Comparison of ENCODE assay signal across 8 mouse cellular contexts in genomic region chr1:167350597-167351415, GRCm38 (mm10). TPM values are rescaled to one million over a fixed set of nuclear protein-coding genes. Genes with fewer than 3 reads are reported as not detected.
DNase-seq lines count a peak whose midpoint lies in the region; ATAC-seq lines count a peak whose summit lies in the region.

No protein-coding gene starts in this region.

- peak overlapping the region; percentile 85; the same call in 1 of the 2 replicates for H3K27ac ChIP-seq in kidney, embryonic 15.5 days
- peak overlapping the region; percentile 88 for H3K27ac ChIP-seq in hindbrain, embryonic 15.5 days (replicated peaks)
- peak overlapping the region; percentile 88; the same call in 1 of the 2 replicates for H3K27ac ChIP-seq in midbrain, embryonic 16.5 days (ENCODE audit: low read length)

- H3K9me3 ChIP-seq in kidney, embryonic 15.5 days (replicated peaks), result no peaks in the 10 kb centered on the region
- H3K9me3 ChIP-seq in hindbrain, embryonic 15.5 days, result no peaks in the 10 kb centered on the region
- H3K9me3 ChIP-seq in midbrain, embryonic 16.5 days (replicated peaks; ENCODE audit: control insufficient read depth, low read length, poor library complexity, severe bottlenecking), result no peaks in the 10 kb centered on the region

- H3K4me2 ChIP-seq in kidney, embryonic 15.5 days, result peak overlapping the region; percentile 88
- H3K4me2 ChIP-seq in hindbrain, embryonic 15.5 days, result peak overlapping the region; percentile 69
- peak overlapping the region; percentile 80 for H3K4me2 ChIP-seq in midbrain, embryonic 16.5 days (ENCODE audit: low read length)

- WGBS in kidney, embryonic 15.5 days, result 31% methylated on average over 13 of the region's 13 CpGs
- WGBS in hindbrain, embryonic 15.5 days, result 31% methylated on average over 13 of the region's 13 CpGs
- WGBS in midbrain, embryonic 16.5 days, result 32% methylated on average over 13 of the region's 13 CpGs

- peak overlapping the region; percentile 70 for H3K4me3 ChIP-seq in kidney, embryonic 15.5 days (replicated peaks)
- H3K4me3 ChIP-seq in hindbrain, embryonic 15.5 days, result peak overlapping the region; percentile 67
- H3K4me3 ChIP-seq in midbrain, embryonic 16.5 days (ENCODE audit: low read depth, low read length), result peak overlapping the region; percentile 58

- peaks cover 23% of the 10 kb centered on the region for H3K36me3 ChIP-seq in kidney, embryonic 15.5 days
- peaks cover 4% of the 10 kb centered on the region for H3K36me3 ChIP-seq in hindbrain, embryonic 15.5 days
- H3K36me3 ChIP-seq in midbrain, embryonic 16.5 days (ENCODE audit: control insufficient read depth, insufficient read depth, low read length), result peaks cover 10% of the 10 kb centered on the region

- H3K27me3 ChIP-seq in kidney, embryonic 15.5 days, result no peaks in the 10 kb centered on the region
- H3K27me3 ChIP-seq in hindbrain, embryonic 15.5 days, result no peaks in the 10 kb centered on the region
- no peaks in the 10 kb centered on the region for H3K27me3 ChIP-seq in midbrain, embryonic 16.5 days (ENCODE audit: control insufficient read depth, insufficient read depth, low read depth, low read length)

- H3K4me1 ChIP-seq in kidney, embryonic 15.5 days, result peaks cover 9% of the 10 kb centered on the region
- H3K4me1 ChIP-seq in hindbrain, embryonic 15.5 days (replicated peaks), result peaks cover 9% of the 10 kb centered on the region; the same call in 1 of the 2 replicates
- peaks cover 5% of the 10 kb centered on the region; the same call in 1 of the 2 replicates for H3K4me1 ChIP-seq in midbrain, embryonic 16.5 days (ENCODE audit: control insufficient read depth, insufficient read depth, low read length)

- peak overlapping the region; percentile 67 for H3K9ac ChIP-seq in kidney, embryonic 15.5 days
- H3K9ac ChIP-seq in hindbrain, embryonic 15.5 days, result peak overlapping the region; percentile 76
- peak overlapping the region; percentile 90 for H3K9ac ChIP-seq in midbrain, embryonic 16.5 days (ENCODE audit: low read depth, low read length)

- no peak for DNase-seq in kidney, adult 11 months
- peak; percentile 57 for DNase-seq in adipocyte (ENCODE audit: low spot score)
- no peak for DNase-seq in thymus, postnatal 0 days (ENCODE audit: low spot score)
- no peak for DNase-seq in urinary bladder, postnatal 14 days (ENCODE audit: low spot score)
- DNase-seq in right cerebral cortex, adult 2 months (ENCODE audit: low spot score in 2 of 2), result no peak

- ATAC-seq in kidney, embryonic 15.5 days (replicated peaks; ENCODE audit: low FRiP score), result peak; percentile 3; the same call in 1 of the 2 replicates
- no peak; the same call in 1 of the 2 replicates for ATAC-seq in hindbrain, embryonic 15.5 days (ENCODE audit: low FRiP score, low read depth)
- no peak; the same call in 1 of the 2 replicates for ATAC-seq in midbrain, embryonic 16.5 days

RNA-seq across cellular contexts. Expression of gene Aldh9a1, which starts 1.0 kb away (rescaled TPM):
- polyA plus RNA-seq in kidney, embryonic 15.5 days (2015; fragmentation: Nextera tagmentation; extraction: Ambion mirVana), result 51.0 and 56.6 TPM in 2 replicates
- polyA plus RNA-seq in hindbrain, embryonic 15.5 days (2015; fragmentation: Nextera tagmentation; extraction: Ambion mirVana), result 34.9 and 39.7 TPM in 2 replicates
- polyA plus RNA-seq in midbrain, embryonic 16.5 days (2015; fragmentation: Nextera tagmentation; extraction: Ambion mirVana), result 35.9 and 38.3 TPM in 2 replicates
- 66.9 and 68.6 TPM in 2 replicates for polyA plus RNA-seq in thymus, postnatal 0 days (2015; fragmentation: Nextera tagmentation; extraction: Ambion mirVana)

RNA-seq across cellular contexts. Expression of gene Tmco1, which starts 42.6 kb away (rescaled TPM):
- polyA plus RNA-seq in kidney, embryonic 15.5 days (2015; fragmentation: Nextera tagmentation; extraction: Ambion mirVana), result 98.1 and 106 TPM in 2 replicates
- 68.3 and 69.8 TPM in 2 replicates for polyA plus RNA-seq in hindbrain, embryonic 15.5 days (2015; fragmentation: Nextera tagmentation; extraction: Ambion mirVana)
- polyA plus RNA-seq in midbrain, embryonic 16.5 days (2015; fragmentation: Nextera tagmentation; extraction: Ambion mirVana), result 81.2 and 84.4 TPM in 2 replicates
- 91.4 and 98.8 TPM in 2 replicates for polyA plus RNA-seq in thymus, postnatal 0 days (2015; fragmentation: Nextera tagmentation; extraction: Ambion mirVana)

RNA-seq across cellular contexts. Expression of gene Mgst3, which starts 42.8 kb away (rescaled TPM):
- 45.8 and 47.9 TPM in 2 replicates for polyA plus RNA-seq in kidney, embryonic 15.5 days (2015; fragmentation: Nextera tagmentation; extraction: Ambion mirVana)
- polyA plus RNA-seq in hindbrain, embryonic 15.5 days (2015; fragmentation: Nextera tagmentation; extraction: Ambion mirVana), result 172 and 178 TPM in 2 replicates
- polyA plus RNA-seq in midbrain, embryonic 16.5 days (2015; fragmentation: Nextera tagmentation; extraction: Ambion mirVana), result 138 and 170 TPM in 2 replicates
- 36.5 and 40.7 TPM in 2 replicates for polyA plus RNA-seq in thymus, postnatal 0 days (2015; fragmentation: Nextera tagmentation; extraction: Ambion mirVana)
